Mouse (Mus musculus) C2C12 (cell line): ENCODE data around the gene Cdk15.

Experiments used
- CEBPB ChIP-seq: IDR thresholded peaks from one replicate; pipeline ENCODE4 v1.6.1; 2011; ENCODE audit warnings: low read depth, mild to moderate bottlenecking, control low read depth, moderate library complexity
- CTCF ChIP-seq: IDR thresholded peaks from one replicate; pipeline ENCODE4 v1.5.1; 2011; ENCODE audit not compliant: control insufficient read depth, insufficient read depth, insufficient read length
- FOSL1 ChIP-seq: IDR thresholded peaks from one replicate; pipeline ENCODE4 v1.8.0; 2011; ENCODE audit warnings: mild to moderate bottlenecking, low read length; ENCODE audit not compliant: poor library complexity, insufficient read depth, severe bottlenecking
- MAX ChIP-seq: IDR thresholded peaks from one replicate; pipeline ENCODE4 v1.6.1; 2011; ENCODE audit warnings: mild to moderate bottlenecking, control low read depth
- MYOG ChIP-seq: IDR thresholded peaks from one replicate; pipeline ENCODE4 v1.6.1; 2011; ENCODE audit not compliant: control insufficient read depth, insufficient read length; ENCODE audit errors: extremely low read depth
- USF1 ChIP-seq: IDR thresholded peaks from one replicate; pipeline ENCODE4 v1.6.1; 2011; ENCODE audit warnings: low read depth, mild to moderate bottlenecking, control low read depth, moderate library complexity

- TF ChIP-seq CTCF (no peak), MYOG (no peak), CEBPB (no peak), MAX (no peak), FOSL1 (no peak), USF1 (no peak)
Measured at GRCm38 (mm10) chr1:59387542-59388314, 131.0 kb downstream of the Cdk15 start.
